Mouse (Mus musculus) heart, adult 9 months (tissue): ENCODE data around the gene Lhfp.
"Not testable (repeated sequence)": the region's sequence is repeated elsewhere in the genome, so short reads cannot be mapped to it uniquely, and the experiment has no call there.

Experiments used
- DNase-seq, 2 experiments: peaks; one replicate each; pipeline ENCODE4 v3.0.0; 2022; ENCODE audit warnings: low spot score in 2 of 2

Lhfp gene

DNA sequence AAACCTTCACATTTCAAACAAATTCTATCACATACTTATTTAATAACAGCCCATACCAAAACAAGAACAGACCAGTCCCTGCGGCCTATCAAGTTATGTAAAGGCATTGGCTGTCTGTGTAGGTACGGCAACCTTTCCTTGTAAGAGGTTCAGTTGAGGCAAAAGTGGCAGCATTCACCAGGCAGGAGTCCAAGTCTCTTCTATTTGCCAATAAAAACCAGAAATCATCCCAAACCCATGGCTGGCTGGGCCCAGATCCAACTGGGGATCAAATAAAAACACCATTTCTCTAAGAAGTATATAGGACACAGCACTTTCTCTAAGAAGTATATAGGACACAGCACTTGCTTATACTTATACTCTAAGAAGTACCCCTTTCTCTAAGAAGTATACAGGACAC, 171.3 kb downstream of the Lhfp start:
- no peak for DNase-seq

- DNase-seq = no peak
These were observed 172.0 kb downstream of the Lhfp start for GRCm38 (mm10) chr3:53213346-53213745.

DNA sequence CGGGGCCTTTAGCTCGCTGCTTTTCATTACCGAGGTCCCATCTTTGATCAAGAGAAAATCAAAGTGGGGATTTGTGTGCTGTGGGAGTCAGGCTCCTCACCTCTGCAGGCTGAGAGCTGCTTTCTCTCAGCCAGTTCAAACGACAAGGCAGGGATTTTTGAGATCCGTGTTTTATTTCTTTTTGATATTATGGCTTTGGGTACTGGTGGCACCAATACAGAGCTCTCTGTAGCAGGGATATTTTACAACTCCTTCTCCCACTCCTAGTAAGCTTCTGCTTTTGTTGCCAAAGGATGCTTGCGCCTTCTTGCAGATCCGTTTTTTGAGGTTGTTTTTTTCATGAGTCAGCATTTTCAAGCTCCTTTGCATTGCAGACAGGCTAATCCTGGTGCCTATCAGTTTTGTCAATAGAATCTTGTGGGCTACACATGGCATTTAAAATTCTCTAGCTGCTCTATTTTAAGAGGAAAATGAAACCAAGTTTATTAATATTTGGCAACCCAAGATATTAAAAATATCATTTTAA, 172.5 kb downstream of the Lhfp start:
- no peak for DNase-seq

DNA sequence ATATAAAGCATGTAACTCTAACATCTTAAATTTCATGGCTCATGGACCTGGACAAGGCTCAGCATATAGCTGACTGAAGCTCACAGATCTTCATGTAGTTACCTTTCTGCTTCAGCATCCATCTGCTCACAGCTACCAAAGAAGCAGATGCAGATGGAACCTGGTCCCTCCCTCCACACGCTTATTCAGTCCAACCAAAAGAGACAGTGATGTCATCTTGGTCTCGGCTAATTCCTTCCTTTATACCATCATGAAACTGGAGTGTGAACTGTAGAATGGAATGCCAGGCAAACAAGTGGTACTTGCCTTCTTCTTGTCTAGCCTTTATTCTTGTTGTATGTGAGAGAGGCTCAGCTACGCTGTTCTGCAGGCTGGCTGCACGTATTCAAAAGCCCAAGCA, 173.1 kb downstream of the Lhfp start:
- DNase-seq = no peak

GRCm38 (mm10) chr3:53217697-53218096, 176.4 kb downstream of the Lhfp start:
- no peak for DNase-seq

- peak in 1 of 2 experiments; percentile 40 for DNase-seq
These were observed 180.4 kb downstream of the Lhfp start for GRCm38 (mm10) chr3:53221531-53222272.

GRCm38 (mm10) chr3:53224141-53224540, 182.8 kb downstream of the Lhfp start:
- DNase-seq = no peak

GRCm38 (mm10) chr3:53225774-53226173, 184.4 kb downstream of the Lhfp start:
- DNase-seq = no peak

DNA sequence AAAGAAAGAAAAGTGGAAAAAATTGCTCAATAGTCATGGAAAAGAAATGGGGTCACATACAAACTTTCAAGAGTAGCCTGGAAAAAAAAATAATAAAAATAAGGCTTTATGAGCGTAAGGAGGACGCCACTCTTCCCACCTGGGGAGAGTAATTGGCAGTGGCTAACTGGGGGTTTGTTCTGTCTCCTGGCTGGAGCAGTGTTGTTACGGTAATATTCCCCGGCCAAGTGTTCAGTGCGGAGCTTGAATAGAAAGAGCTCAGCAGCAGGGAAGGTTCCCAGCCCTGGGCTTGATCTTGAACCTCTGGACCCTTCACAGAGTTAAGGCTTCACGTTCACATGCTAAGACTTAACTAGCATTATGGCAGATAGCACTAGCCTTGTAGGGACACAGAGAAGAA, 184.9 kb downstream of the Lhfp start:
- no peak for DNase-seq

DNA sequence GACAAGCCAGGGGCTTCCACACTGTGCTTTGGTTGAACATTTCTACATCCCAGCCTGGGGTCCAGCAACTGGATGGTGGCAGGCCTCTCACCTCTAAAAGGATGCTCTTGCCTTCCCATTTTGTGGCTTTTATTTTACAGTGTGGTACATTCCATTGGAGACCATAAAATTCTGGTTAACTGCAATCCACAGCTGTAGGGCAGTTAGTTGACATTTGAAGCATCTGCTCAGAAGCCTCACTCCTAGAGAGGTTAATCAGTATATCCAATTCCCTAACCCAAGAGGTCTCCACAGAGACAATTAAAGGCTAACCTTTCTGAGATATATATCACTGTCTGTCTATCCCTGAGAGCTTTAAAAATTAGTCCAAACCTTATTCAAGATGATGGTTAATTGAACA, 186.5 kb downstream of the Lhfp start:
- DNase-seq = no peak

- DNase-seq = no peak
These were observed 189.2 kb downstream of the Lhfp start for GRCm38 (mm10) chr3:53230562-53230961.

DNA sequence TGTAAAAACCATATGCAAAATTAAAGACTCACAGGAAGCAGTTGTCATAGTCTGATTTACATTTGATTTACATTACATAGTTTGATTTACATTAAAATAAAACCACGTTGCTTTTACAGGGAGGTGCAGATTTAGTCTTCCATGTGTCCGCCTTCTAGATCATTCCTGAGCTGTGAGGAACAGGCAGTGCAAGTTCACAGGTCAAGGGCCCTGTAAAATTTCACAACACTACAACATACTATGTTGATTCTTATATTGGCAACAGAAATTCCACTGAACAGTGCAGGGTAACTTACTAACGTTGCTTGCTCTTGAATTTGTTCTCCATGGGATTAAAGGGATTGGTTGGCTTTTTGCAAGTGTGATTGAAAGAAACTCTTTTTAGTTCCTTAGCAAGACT, 189.8 kb downstream of the Lhfp start:
- DNase-seq = no peak

- DNase-seq = not testable (repeated sequence)
These were observed 191.1 kb downstream of the Lhfp start for GRCm38 (mm10) chr3:53232411-53232810.

DNA sequence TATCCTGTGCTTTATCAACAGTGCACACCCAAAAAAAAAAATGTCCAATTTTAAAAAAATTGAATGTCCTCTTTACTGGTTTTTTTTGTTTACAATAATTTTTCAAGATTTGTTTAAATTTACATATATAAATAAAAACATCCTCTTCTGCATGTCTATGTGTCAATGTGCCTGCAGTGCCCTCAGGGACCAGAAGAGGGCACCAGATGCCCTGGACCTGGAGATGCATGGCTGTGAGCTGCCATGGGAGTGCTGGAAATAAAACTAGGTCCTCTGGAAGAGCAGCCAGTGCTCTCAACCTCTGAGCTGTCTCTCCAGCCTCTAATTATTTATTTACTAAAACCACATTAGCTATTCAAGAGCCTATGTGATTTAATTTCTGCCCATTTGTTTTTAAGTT, 193.4 kb downstream of the Lhfp start:
- DNase-seq = no peak

DNA sequence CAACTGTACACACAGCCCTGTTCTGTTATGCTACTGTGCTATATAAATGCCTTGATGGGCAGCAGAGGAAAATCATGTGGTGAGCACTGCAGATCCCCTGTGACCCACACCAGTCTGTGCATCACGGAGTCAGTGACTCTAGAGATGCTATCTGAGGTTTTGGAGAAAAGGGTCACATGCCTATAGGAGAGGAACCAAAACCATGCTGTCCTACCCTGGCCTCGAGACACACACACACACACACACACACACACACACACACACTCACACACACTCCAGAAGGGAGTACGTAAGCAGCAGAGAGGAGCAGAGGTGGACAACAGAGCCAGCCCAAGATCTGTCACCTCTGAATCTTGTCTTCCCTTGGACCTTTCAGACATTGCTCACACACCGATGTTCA, 195.1 kb downstream of the Lhfp start:
- DNase-seq = no peak

DNA sequence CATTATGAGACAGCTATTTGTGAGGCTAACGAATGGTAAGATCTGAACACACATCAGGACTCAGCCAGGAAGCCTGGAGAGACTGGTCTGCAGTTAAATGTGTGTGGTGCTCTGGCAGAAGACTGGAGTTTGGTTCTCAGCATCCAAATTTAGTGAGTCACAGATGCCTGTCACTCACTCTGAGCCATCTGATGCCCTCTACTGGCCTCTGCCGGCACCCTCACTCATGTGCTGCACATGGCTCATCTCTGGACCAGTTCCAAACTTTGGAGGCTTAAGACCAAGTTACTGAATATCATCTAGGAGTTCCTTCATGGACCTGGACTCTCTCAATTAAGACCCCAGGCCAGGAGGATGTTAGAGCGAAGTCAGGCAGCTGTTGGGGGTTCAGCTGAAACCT, 198.8 kb downstream of the Lhfp start:
- no peak for DNase-seq

DNA sequence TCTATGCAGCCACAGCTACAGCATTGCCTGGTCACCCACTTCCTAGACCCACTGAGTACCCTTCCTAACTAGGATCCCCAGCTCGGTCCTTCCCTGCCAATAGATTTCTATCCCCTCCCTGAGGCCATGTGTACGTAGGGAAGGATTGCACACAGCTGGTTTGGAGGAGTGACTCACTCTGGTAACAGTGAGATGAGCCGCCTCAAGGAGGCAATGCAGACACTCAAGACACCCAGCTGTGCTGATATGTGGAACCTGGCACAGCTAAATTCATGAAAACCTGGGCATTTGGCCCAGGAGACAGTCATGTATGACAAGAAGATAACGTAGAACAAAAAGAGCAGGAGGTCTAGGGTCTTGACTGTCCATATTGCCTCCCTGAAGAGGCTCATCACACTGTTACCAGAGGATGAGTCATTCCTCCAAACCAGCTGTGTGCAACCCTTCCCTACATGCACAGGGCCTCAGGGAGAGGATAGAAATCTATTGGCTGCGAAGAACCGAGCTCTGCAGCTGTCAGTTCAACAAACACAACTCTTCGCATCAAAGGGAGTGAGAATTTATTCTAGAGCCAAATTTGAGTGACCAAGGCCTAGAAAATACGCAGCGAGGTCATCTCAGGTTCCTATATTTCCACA, 204.4 kb downstream of the Lhfp start:
- DNase-seq = peak; percentile 46 to 64

- DNase-seq = no peak
These were observed 205.8 kb downstream of the Lhfp start for GRCm38 (mm10) chr3:53247102-53247501.

GRCm38 (mm10) chr3:53248158-53248874, 207.0 kb downstream of the Lhfp start:
- DNase-seq = no peak

GRCm38 (mm10) chr3:53252556-53252955, 211.2 kb downstream of the Lhfp start:
- peak in 1 of 2 experiments; percentile 24 for DNase-seq

DNA sequence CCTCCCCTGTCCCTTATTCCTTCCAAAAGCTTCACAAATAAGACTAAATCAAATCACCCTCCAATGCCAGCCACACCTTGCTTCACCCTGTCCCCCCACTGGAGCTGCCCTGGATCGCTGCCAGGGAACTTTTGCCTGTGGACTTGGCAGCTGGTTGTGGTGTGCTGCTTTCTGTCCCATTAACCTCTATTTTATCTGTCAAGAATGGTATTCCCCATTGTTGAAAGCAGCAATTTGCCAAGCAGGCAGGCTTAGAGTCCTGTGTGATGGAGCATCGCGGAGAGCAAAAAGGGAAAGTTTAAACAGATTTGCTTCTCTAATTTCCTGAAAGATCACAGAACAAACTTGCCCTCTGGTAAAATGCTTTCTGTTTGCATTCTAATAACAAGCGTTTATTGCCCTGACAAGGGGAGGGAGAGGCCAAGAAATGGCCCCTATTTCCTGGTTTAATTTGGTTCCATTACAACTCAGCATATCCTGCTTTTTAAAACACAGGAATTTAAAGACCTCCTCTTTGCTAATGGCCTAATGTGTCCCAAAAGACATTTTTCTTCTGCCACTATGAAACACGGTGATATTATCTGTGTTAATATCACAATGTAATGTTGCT, 212.0 kb downstream of the Lhfp start:
- peak; percentile 54 to 55 for DNase-seq

GRCm38 (mm10) chr3:53258657-53259158, 217.4 kb downstream of the Lhfp start:
- no peak for DNase-seq
